ENCODE assay signal across 10 mouse cellular contexts in the genomic region with DNA sequence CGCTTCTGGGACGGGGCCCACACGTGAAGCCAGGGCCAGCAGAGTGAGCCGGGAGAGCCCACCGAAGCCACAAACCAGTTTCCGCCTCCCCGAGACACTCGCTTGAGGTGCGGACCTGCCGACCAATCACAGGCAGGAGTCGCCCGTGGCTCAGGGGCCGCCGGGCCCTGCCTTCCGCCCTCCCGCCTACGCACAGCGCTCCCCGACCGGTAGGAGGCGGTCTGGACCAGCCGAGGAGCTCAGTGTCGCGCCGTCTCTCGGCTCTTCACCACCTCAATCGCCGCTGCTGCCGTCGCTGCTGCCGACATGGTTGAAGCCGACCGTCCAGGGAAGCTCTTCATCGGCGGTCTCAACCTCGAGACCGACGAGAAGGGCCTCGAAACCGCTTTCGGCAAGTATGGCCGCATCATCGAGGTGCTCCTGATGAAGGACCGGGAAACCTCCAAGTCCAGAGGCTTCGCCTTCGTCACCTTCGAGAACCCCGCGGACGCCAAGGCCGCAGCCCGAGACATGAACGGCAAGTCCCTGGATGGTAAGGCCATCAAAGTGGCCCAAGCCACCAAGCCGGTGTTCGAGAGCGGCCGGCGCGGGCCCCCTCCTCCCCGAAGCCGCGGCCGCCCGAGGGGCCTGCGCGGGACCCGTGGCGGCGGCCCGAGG. TPM values are rescaled to one million over a fixed set of nuclear protein-coding genes. Genes with fewer than 3 reads are reported as not detected.
DNase-seq lines count a peak whose midpoint lies in the region; ATAC-seq lines count a peak whose summit lies in the region.
"Had no signal": no experiment of that assay in that cellular context is flagged by ENCODE, and none has a peak within 500 bp of the region (broad histone marks: within the 10 kb centered on the region; RNA-seq: fewer than 3 reads in every experiment).

TSS of gene Rbmxl2 (plus strand) at position 242 of the 657 bp plus-strand sequence.

- no peak within 1 kb of the TSS for H3K9ac ChIP-seq in forebrain, embryonic 16.5 days (replicated peaks; ENCODE audit: low read depth, low read length)

- peak within 1 kb of the TSS; percentile 9; the same call in 1 of the 2 replicates for H3K4me2 ChIP-seq in forebrain, embryonic 16.5 days (ENCODE audit: low read length)

- H3K27ac ChIP-seq in forebrain, embryonic 16.5 days (ENCODE audit: low read length): no peak within 1 kb of the TSS
- H3K27ac ChIP-seq: macrophage had no signal

- peak within 1 kb of the TSS; percentile 19 for H3K4me3 ChIP-seq in forebrain, embryonic 16.5 days (replicated peaks; ENCODE audit: low read length)

- 45% methylated on average over 68 of the region's 70 CpGs for WGBS in forebrain, embryonic 16.5 days

- H3K9me3 ChIP-seq in forebrain, embryonic 16.5 days (ENCODE audit: control insufficient read depth, low read length): peaks cover 16% of the 10 kb centered on the region

- no peaks in the 10 kb centered on the region for H3K36me3 ChIP-seq in forebrain, embryonic 16.5 days (ENCODE audit: control insufficient read depth, insufficient read depth)

- H3K4me1 ChIP-seq in forebrain, embryonic 16.5 days (replicated peaks; ENCODE audit: control insufficient read depth, insufficient read depth, low read length): no peaks in the 10 kb centered on the region

- peaks cover 28% of the 10 kb centered on the region for H3K27me3 ChIP-seq in forebrain, embryonic 16.5 days (replicated peaks; ENCODE audit: control insufficient read depth, insufficient read depth, low read length)

- peak; percentile 9 for DNase-seq in thymus, postnatal 4 days
- no peak for DNase-seq in thymus, postnatal 25 days
- DNase-seq in mesoderm, embryonic 11.5 days (ENCODE audit: low read depth, low spot score): peak; percentile 15
- DNase-seq in layer of hippocampus, adult 18-20 months (ENCODE audit: low spot score in 2 of 2): no peak
- no peak for DNase-seq in ovary, postnatal 14 days (ENCODE audit: low spot score)

- no peak for ATAC-seq in forebrain, embryonic 16.5 days
- ATAC-seq in monocyte, adult 5-6 weeks (replicated peaks; ENCODE audit: insufficient number of reproducible peaks, low FRiP score, low TSS enrichment, poor library complexity, severe bottlenecking): no peak

RNA-seq across cellular contexts. Expression of gene Rbmxl2, which starts in this region (rescaled TPM):
- polyA plus RNA-seq in forebrain, embryonic 16.5 days (2015; fragmentation: Nextera tagmentation; extraction: Ambion mirVana): not detected in 2 replicates
- total RNA-seq in monocyte, adult 5-6 weeks (2017): not detected in 3 replicates
- not detected for total RNA-seq in layer of hippocampus, adult 18-20 months (2021)
- total RNA-seq: adrenal gland, postnatal 4 days had no signal
- polyA plus RNA-seq: frontal cortex, adult 2 months; macrophage had no signal

Comparison
In these comparisons a context has a peak if more than half of its experiments do, and no peak if none do; other contexts are left out.
1. DNase-seq: peak in thymus, postnatal 4 days (single experiment) and mesoderm, embryonic 11.5 days (single experiment); none in thymus, postnatal 25 days (single experiment), layer of hippocampus, adult 18-20 months (0 of 2) and ovary, postnatal 14 days (single experiment).